ENCODE assay signal across 19 mouse cellular contexts in genomic region chr7:83802007-83802406, GRCm38 (mm10). TPM values are rescaled to one million over a fixed set of nuclear protein-coding genes. Genes with fewer than 3 reads are reported as not detected.
"Had no signal": no experiment of that assay in that cellular context is flagged by ENCODE, and none has a peak within 500 bp of the region (broad histone marks: within the 10 kb centered on the region; RNA-seq: fewer than 3 reads in every experiment).

No protein-coding gene starts in this region.

- H3K9me3 ChIP-seq: limb, embryonic 13.5 days; liver, embryonic 12.5 days; liver, embryonic 15.5 days; lung, embryonic 15.5 days; megakaryocyte, embryonic 14.5 days; midbrain, embryonic 10.5 days; midbrain, embryonic 13.5 days; neural tube, embryonic 13.5 days had no signal

- H3K27ac ChIP-seq: limb, embryonic 13.5 days; liver, embryonic 12.5 days; liver, embryonic 15.5 days; lung, embryonic 15.5 days; midbrain, embryonic 10.5 days; midbrain, embryonic 13.5 days; neural tube, embryonic 13.5 days had no signal

- H3K36me3 ChIP-seq: limb, embryonic 13.5 days; liver, embryonic 12.5 days; liver, embryonic 15.5 days; lung, embryonic 15.5 days; midbrain, embryonic 10.5 days; midbrain, embryonic 13.5 days; neural tube, embryonic 13.5 days had no signal

- ATAC-seq: liver, embryonic 12.5 days had no signal

- H3K27me3 ChIP-seq: limb, embryonic 13.5 days; liver, embryonic 12.5 days; liver, embryonic 15.5 days; lung, embryonic 15.5 days; midbrain, embryonic 13.5 days; neural tube, embryonic 13.5 days had no signal

- DNase-seq: liver; lung, adult 18-20 months; thymus, adult 18-20 months had no signal

- H3K9ac ChIP-seq: limb, embryonic 13.5 days; liver, embryonic 12.5 days; liver, embryonic 15.5 days; lung, embryonic 15.5 days; midbrain, embryonic 13.5 days; neural tube, embryonic 13.5 days had no signal

- H3K4me1 ChIP-seq: liver, embryonic 12.5 days; liver, embryonic 15.5 days; midbrain, embryonic 10.5 days; midbrain, embryonic 13.5 days; neural tube, embryonic 13.5 days had no signal

- H3K4me2 ChIP-seq: limb, embryonic 13.5 days; liver, embryonic 12.5 days; liver, embryonic 15.5 days; lung, embryonic 15.5 days; midbrain, embryonic 13.5 days; neural tube, embryonic 13.5 days had no signal

- H3K4me3 ChIP-seq: limb, embryonic 13.5 days; liver, embryonic 12.5 days; liver, embryonic 15.5 days; lung, embryonic 15.5 days; midbrain, embryonic 10.5 days; midbrain, embryonic 13.5 days; myocyte; neural tube, embryonic 13.5 days had no signal

RNA-seq across cellular contexts. Expression of gene Cfap161, which starts 7.3 kb away (rescaled TPM):
- total RNA-seq: monocyte, adult 5-6 weeks; neutrophil, adult 5-6 weeks had no signal
- polyA plus RNA-seq: kidney, adult 2 months; kidney, embryonic 14.5 days; liver, embryonic 12.5 days; liver, embryonic 15.5 days; neural tube, embryonic 13.5 days; small intestine, adult 2 months; spleen, adult 2 months; stomach, embryonic 16.5 days had no signal
